9 mouse cellular contexts compared by ENCODE assay signal in genomic region chr9:56213451-56214291, GRCm38 (mm10). TPM values are rescaled to one million over a fixed set of nuclear protein-coding genes. Genes with fewer than 3 reads are reported as not detected.
A peak's percentile ranks its signal among the peaks of the same experiment; 100 is the strongest.
DNase-seq lines count a peak whose midpoint lies in the region; ATAC-seq and TF ChIP-seq lines count a peak whose summit lies in the region.
"Had no signal": no experiment of that assay in that cellular context is flagged by ENCODE, and none has a peak within 500 bp of the region (broad histone marks: within the 10 kb centered on the region; RNA-seq: fewer than 3 reads in every experiment).

No protein-coding gene starts in this region.

- no peak overlapping the region for H3K4me3 ChIP-seq in CH12.LX (replicated peaks in 1 of 3; ENCODE audit: low read depth in 2 of 3, low read length in 2 of 3, poor library complexity in 1 of 3)
- no peak overlapping the region for H3K4me3 ChIP-seq in embryonic fibroblast, embryonic 13.5 days (ENCODE audit: insufficient read depth, low read length)
- H3K4me3 ChIP-seq in heart, embryonic 14.5 days (ENCODE audit: control insufficient read depth in 1 of 2, insufficient read depth in 1 of 2, low read depth in 1 of 2, low read length in 2 of 2): no peak overlapping the region
- no peak overlapping the region for H3K4me3 ChIP-seq in kidney, postnatal 0 days (replicated peaks; ENCODE audit: low read depth, low read length)
- no peak overlapping the region for H3K4me3 ChIP-seq in lung, embryonic 14.5 days (ENCODE audit: low read depth, low read length)
- H3K4me3 ChIP-seq: limb, embryonic 13.5 days had no signal

- DNase-seq in CH12.LX (ENCODE audit: extremely low read depth): peak; percentile 45
- DNase-seq in adrenal gland, postnatal 14 days: peak; percentile 60
- DNase-seq in kidney, postnatal 0 days (ENCODE audit: low spot score): peak; percentile 83
- DNase-seq in lung, embryonic 14.5 days: peak; percentile 85
- peak; percentile 79 for DNase-seq in retina, embryonic 14.5 days (ENCODE audit: low spot score)
- no peak for DNase-seq in ovary, postnatal 36 days (ENCODE audit: low spot score)

- H3K79me2 ChIP-seq in CH12.LX (replicated peaks; ENCODE audit: control insufficient read depth, extremely low read depth, insufficient read depth, poor library complexity, severe bottlenecking): no peaks in the 10 kb centered on the region

- H3K27ac ChIP-seq in CH12.LX (ENCODE audit: insufficient read depth, low read depth): no peak overlapping the region
- H3K27ac ChIP-seq in embryonic fibroblast, embryonic 13.5 days (ENCODE audit: insufficient read depth, low read length): peak overlapping the region; percentile 85
- H3K27ac ChIP-seq in heart, embryonic 14.5 days (replicated peaks in 1 of 2; ENCODE audit: control insufficient read depth in 1 of 2, insufficient read depth in 1 of 2, low read depth in 2 of 2, low read length in 2 of 2): peak overlapping the region in 1 of 2 experiments; percentile 15; a peak in 1 of 4 replicates
- H3K27ac ChIP-seq in kidney, postnatal 0 days: no peak overlapping the region
- no peak overlapping the region for H3K27ac ChIP-seq in lung, embryonic 14.5 days (ENCODE audit: low read depth)
- H3K27ac ChIP-seq: limb, embryonic 13.5 days had no signal

- dilution Hi-C loops in CH12.LX (cut with MboI; ENCODE audit: extremely low pct_ligation_motif_present, extremely low pct_unique_long_range_greater_than_20kb, low sequenced_read_pairs): no loop called here

- TF ChIP-seq CTCF in CH12.LX (conservative IDR thresholded peaks at IDR 0.05 in 1 of 2, IDR thresholded peaks at IDR 0.05 in 1 of 2; ENCODE audit: low read depth in 2 of 2, low read length in 2 of 2): peak; percentile 50 to 86; a peak in 3 of 4 replicates
- TF ChIP-seq CTCF in embryonic fibroblast, embryonic 13.5 days (IDR thresholded peaks at IDR 0.05; ENCODE audit: borderline replicate concordance, insufficient read depth, low read length): 0 out of 2 replicates have a peak, but pooled peaks have one; percentile 19
- TF ChIP-seq CTCF in kidney, postnatal 0 days (IDR thresholded peaks at IDR 0.05; ENCODE audit: low read depth): peak; percentile 87
- TF ChIP-seq CTCF in lung, embryonic 14.5 days (IDR thresholded peaks at IDR 0.05; ENCODE audit: low read depth): peak; percentile 86

- no peaks in the 10 kb centered on the region for H3K9me3 ChIP-seq in CH12.LX (replicated peaks; ENCODE audit: low read length)
- no peaks in the 10 kb centered on the region for H3K9me3 ChIP-seq in heart, embryonic 14.5 days (ENCODE audit: control insufficient read depth, low read length)
- H3K9me3 ChIP-seq in kidney, postnatal 0 days (replicated peaks; ENCODE audit: low read length): no peaks in the 10 kb centered on the region
- H3K9me3 ChIP-seq in lung, embryonic 14.5 days (ENCODE audit: low read depth, low read length): no peaks in the 10 kb centered on the region

- no peak overlapping the region for H3K9ac ChIP-seq in CH12.LX (ENCODE audit: insufficient read depth, low read depth)
- H3K9ac ChIP-seq in heart, embryonic 14.5 days (ENCODE audit: low read length): peak overlapping the region; percentile 32; the same call in 1 of the 2 replicates
- H3K9ac ChIP-seq in kidney, postnatal 0 days (ENCODE audit: low read depth, low read length): no peak overlapping the region
- no peak overlapping the region for H3K9ac ChIP-seq in lung, embryonic 14.5 days
- H3K9ac ChIP-seq: limb, embryonic 13.5 days had no signal

- no peak overlapping the region for H3K4me2 ChIP-seq in CH12.LX (ENCODE audit: insufficient read depth, low read depth, poor library complexity, severe bottlenecking)
- peak overlapping the region; percentile 41; the same call in 1 of the 2 replicates for H3K4me2 ChIP-seq in heart, embryonic 14.5 days (ENCODE audit: low read length)
- H3K4me2 ChIP-seq in kidney, postnatal 0 days (ENCODE audit: low read length): no peak overlapping the region
- H3K4me2 ChIP-seq in lung, embryonic 14.5 days: peak overlapping the region; percentile 5; the same call in 1 of the 2 replicates
- H3K4me2 ChIP-seq: limb, embryonic 13.5 days had no signal

- TF ChIP-seq POLR2A in CH12.LX (IDR thresholded peaks at IDR 0.05; ENCODE audit: low read depth, low read length): no peak
- peak; percentile 14; the same call in 1 of the 2 replicates for TF ChIP-seq POLR2A in embryonic fibroblast, embryonic 13.5 days (IDR thresholded peaks at IDR 0.05; ENCODE audit: low read depth, low read length)

- in situ Hi-C loops in CH12.LX (cut with MboI; ENCODE audit: low pct_ligation_motif_present, low pct_unique_long_range_greater_than_20kb, low sequenced_read_pairs): loop anchor here (5.0 kb wide), 1 partner anchor 339 kb away; no protein-coding TSS in a partner anchor

- no peak for TF ChIP-seq EP300 in CH12.LX (IDR thresholded peaks at IDR 0.05; ENCODE audit: low read length)

- peak; percentile 90 for TF ChIP-seq RAD21 in CH12.LX (IDR thresholded peaks at IDR 0.05; ENCODE audit: low read depth, low read length)

- H3K36me3 ChIP-seq in CH12.LX (replicated peaks in 1 of 2; ENCODE audit: control insufficient read depth in 1 of 2, insufficient read depth in 1 of 2, low read length in 1 of 2): peaks cover 0 to 23% of the 10 kb centered on the region in 2 experiments
- no peaks in the 10 kb centered on the region for H3K36me3 ChIP-seq in heart, embryonic 14.5 days (ENCODE audit: control insufficient read depth, insufficient read depth, low read length)
- H3K36me3 ChIP-seq in kidney, postnatal 0 days (ENCODE audit: insufficient read depth, low read length): no peaks in the 10 kb centered on the region
- H3K36me3 ChIP-seq in lung, embryonic 14.5 days (ENCODE audit: insufficient read depth): no peaks in the 10 kb centered on the region
- H3K36me3 ChIP-seq: limb, embryonic 13.5 days had no signal

- WGBS in heart, embryonic 14.5 days: 34% methylated on average over 11 of the region's 11 CpGs
- 37% methylated on average over 11 of the region's 11 CpGs for WGBS in kidney, postnatal 0 days
- WGBS in lung, embryonic 14.5 days: 26% methylated on average over 11 of the region's 11 CpGs

- no peak for ATAC-seq in heart, embryonic 14.5 days (ENCODE audit: insufficient number of reproducible peaks, insufficient read depth, low FRiP score, low read depth)
- ATAC-seq in kidney, postnatal 0 days (replicated peaks; ENCODE audit: low FRiP score, low read depth): no peak
- ATAC-seq in lung, embryonic 14.5 days (ENCODE audit: insufficient read depth): peak; percentile 71

- no peaks in the 10 kb centered on the region for H3K27me3 ChIP-seq in CH12.LX (replicated peaks)
- H3K27me3 ChIP-seq in heart, embryonic 14.5 days (ENCODE audit: control insufficient read depth, insufficient read depth, low read length): no peaks in the 10 kb centered on the region
- H3K27me3 ChIP-seq in kidney, postnatal 0 days (ENCODE audit: insufficient read depth, low read length): no peaks in the 10 kb centered on the region
- no peaks in the 10 kb centered on the region for H3K27me3 ChIP-seq in lung, embryonic 14.5 days (ENCODE audit: insufficient read depth, low read length)
- H3K27me3 ChIP-seq: limb, embryonic 13.5 days had no signal

- peaks cover 0 to 16% of the 10 kb centered on the region in 2 experiments; a peak in 2 of 4 replicates for H3K4me1 ChIP-seq in CH12.LX (ENCODE audit: control insufficient read depth in 1 of 2, insufficient read depth in 2 of 2)
- H3K4me1 ChIP-seq in embryonic fibroblast, embryonic 13.5 days (ENCODE audit: control insufficient read depth, insufficient read depth, low read length): peaks cover 19% of the 10 kb centered on the region
- H3K4me1 ChIP-seq in heart, embryonic 14.5 days (ENCODE audit: control insufficient read depth in 2 of 2, insufficient read depth in 2 of 2, low read length in 2 of 2): peaks cover 2 to 27% of the 10 kb centered on the region in 2 experiments
- H3K4me1 ChIP-seq in kidney, postnatal 0 days (replicated peaks; ENCODE audit: insufficient read depth, low read length): no peaks in the 10 kb centered on the region
- no peaks in the 10 kb centered on the region for H3K4me1 ChIP-seq in lung, embryonic 14.5 days (ENCODE audit: insufficient read depth)

TF ChIP-seq in CH12.LX, 34 proteins besides CTCF, POLR2A, EP300 and RAD21 (continues in another document):
- TF ChIP-seq CHD2 (IDR thresholded peaks at IDR 0.05; ENCODE audit: low read length) (no peak), MAFK (IDR thresholded peaks at IDR 0.05; ENCODE audit: insufficient replicate concordance, low read length) (0 out of 2 replicates have a peak, but pooled peaks have one; percentile 10), MXI1 (IDR thresholded peaks at IDR 0.05; ENCODE audit: low read depth, low read length) (no peak), ZC3H11A (IDR thresholded peaks at IDR 0.05; ENCODE audit: low read depth, low read length) (peak; percentile 43), JUN (IDR thresholded peaks at IDR 0.05; ENCODE audit: insufficient read depth, low read depth, low read length) (no peak), UBTF (IDR thresholded peaks at IDR 0.05; ENCODE audit: low read depth, low read length) (no peak), MAZ (IDR thresholded peaks at IDR 0.05; ENCODE audit: low read depth, low read length) (no peak), NRF1 (IDR thresholded peaks at IDR 0.05; ENCODE audit: low read depth, low read length) (no peak), E2F4 (IDR thresholded peaks at IDR 0.05; ENCODE audit: insufficient replicate concordance, low read depth, low read length) (no peak), NELFE (IDR thresholded peaks at IDR 0.05; ENCODE audit: low read depth, low read length) (0 out of 2 replicates have a peak, but pooled peaks have one; percentile 23), USF2 (conservative IDR thresholded peaks at IDR 0.05; ENCODE audit: low read depth, low read length) (no peak), MYC (IDR thresholded peaks at IDR 0.05; ENCODE audit: low read depth, low read length) (peak; percentile 54; the same call in 1 of the 2 replicates), MAX (IDR thresholded peaks at IDR 0.05; ENCODE audit: low read length) (no peak), ZKSCAN1 (IDR thresholded peaks at IDR 0.05; ENCODE audit: borderline replicate concordance, low read depth, low read length) (no peak), HCFC1 (IDR thresholded peaks at IDR 0.05; ENCODE audit: low read depth, low read length) (no peak), MEF2A (IDR thresholded peaks at IDR 0.05; ENCODE audit: borderline replicate concordance, low read depth, low read length) (no peak), RCOR1 (conservative IDR thresholded peaks at IDR 0.05; ENCODE audit: low read depth, low read length) (no peak)

RNA-seq across cellular contexts. Expression of gene Tspan3, which starts 48.4 kb away (rescaled TPM):
- total RNA-seq in CH12.LX (2012; rRNA removed): 34.5 and 35.7 TPM in 2 replicates
- 81.4 and 85.9 TPM in 2 replicates for total RNA-seq in CH12.LX (2014; rRNA removed)
- polyA plus RNA-seq in CH12.LX (2012; ENCODE audit: insufficient read length, low read depth): 60.4 and 62.0 TPM in 2 replicates
- total RNA-seq in adrenal gland, postnatal 14 days (2021): 121 and 122 TPM in 2 replicates
- 178 and 183 TPM in 2 replicates for polyA plus RNA-seq in embryonic fibroblast, embryonic 13.5 days (2011; ENCODE audit: insufficient read length, low read depth, missing spikeins)
- polyA plus RNA-seq in heart, embryonic 14.5 days (2014; fragmentation: Nextera tagmentation; extraction: Ambion mirVana): 469 and 487 TPM in 2 replicates
- 452 and 462 TPM in 2 replicates for polyA plus RNA-seq in kidney, postnatal 0 days (2015; fragmentation: Nextera tagmentation; extraction: Ambion mirVana)
- polyA plus RNA-seq in lung, embryonic 14.5 days (2014; fragmentation: Nextera tagmentation; extraction: Ambion mirVana): 483 and 491 TPM in 2 replicates

Comparison
In these comparisons a context has a peak if more than half of its experiments do, and no peak if none do; other contexts are left out.
1. H3K4me2 ChIP-seq: peak in heart, embryonic 14.5 days (single experiment) and lung, embryonic 14.5 days (single experiment); none in CH12.LX (single experiment) and kidney, postnatal 0 days (single experiment).
2. CTCF ChIP-seq: peak in every context shown above with its lines; median percentile 87 in kidney, postnatal 0 days; 86 in lung, embryonic 14.5 days; 68 in CH12.LX; 19 in embryonic fibroblast, embryonic 13.5 days.